Mouse (Mus musculus): ENCODE results near the gene 1700028P14Rik. TPM values are rescaled to one million over a fixed set of nuclear protein-coding genes. Genes with fewer than 3 reads are reported as not detected.

1700028P14Rik gene
- polyA plus RNA-seq, 1 experiment from 2014 or later = 3.1 TPM

DNA sequence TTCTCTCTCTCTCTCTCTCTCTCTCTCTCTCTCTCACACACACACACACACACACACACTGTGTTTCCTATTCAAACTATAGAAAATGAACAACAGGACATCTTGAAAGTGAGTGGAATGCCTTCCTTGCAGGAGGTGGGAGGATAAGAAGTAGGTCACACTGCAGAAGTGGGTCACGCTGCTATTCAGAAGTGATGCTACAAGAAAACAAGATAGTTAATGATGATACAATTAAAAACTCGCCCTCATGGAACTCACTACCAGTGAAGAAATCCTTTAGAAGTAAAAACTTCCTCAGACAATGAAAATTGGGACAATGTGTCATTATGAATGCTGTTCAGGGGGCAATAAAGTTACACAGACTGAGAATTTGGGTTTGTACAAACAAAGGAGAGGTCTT, 20.4 kb upstream of the 1700028P14Rik start:
- no peak for DNase-seq (ENCODE audit: low spot score)
- H3K27me3 ChIP-seq (ENCODE audit: control insufficient read depth, insufficient read depth, low read length) = no peaks in the 10 kb centered on the region
- no peak overlapping the region for H3K4me2 ChIP-seq (replicated peaks)
- H3K9ac ChIP-seq = no peak overlapping the region
- H3K4me3 ChIP-seq (replicated peaks; ENCODE audit: low read length) = no peak overlapping the region
- no peak overlapping the region for H3K27ac ChIP-seq
- no peaks in the 10 kb centered on the region for H3K36me3 ChIP-seq (replicated peaks; ENCODE audit: control insufficient read depth, insufficient read depth)
- H3K9me3 ChIP-seq (ENCODE audit: control insufficient read depth, low read length) = no peaks in the 10 kb centered on the region
- no peak for ATAC-seq (ENCODE audit: low FRiP score)
- 65% methylated on average over 2 of the region's 2 CpGs for WGBS
- no peaks in the 10 kb centered on the region for H3K4me1 ChIP-seq (replicated peaks; ENCODE audit: control insufficient read depth, insufficient read depth, low read length)

DNA sequence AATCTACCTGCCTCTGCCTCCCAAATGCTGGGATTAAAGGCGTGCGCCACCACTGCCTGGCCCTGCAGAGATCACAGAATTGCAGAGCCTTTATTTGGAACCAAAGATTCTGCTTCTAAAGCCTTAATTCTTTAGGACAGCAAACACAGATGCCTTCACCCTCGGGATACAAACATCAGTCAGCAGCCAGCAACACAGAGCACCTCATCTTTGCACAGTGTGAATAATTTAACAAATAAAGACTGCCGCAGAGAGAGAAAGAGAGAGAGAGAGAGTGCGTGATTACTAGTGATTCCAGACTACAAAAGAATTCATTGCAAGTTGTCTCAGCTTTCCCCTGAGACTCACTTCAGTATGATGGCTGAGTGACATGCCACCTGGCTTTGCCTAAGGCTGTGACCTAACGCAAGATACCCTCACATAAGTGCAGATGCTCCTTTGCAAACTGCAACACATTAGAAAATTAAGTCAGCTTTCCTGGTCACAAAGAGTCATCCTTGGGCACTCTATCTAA, 15.6 kb upstream of the 1700028P14Rik start:
- Histone ChIP-seq H3K4me1 (replicated peaks; ENCODE audit: control insufficient read depth, insufficient read depth, low read length) (no peaks in the 10 kb centered on the region), H3K36me3 (replicated peaks; ENCODE audit: control insufficient read depth, insufficient read depth) (no peaks in the 10 kb centered on the region), H3K27ac (no peak overlapping the region), H3K4me2 (replicated peaks) (no peak overlapping the region), H3K9me3 (ENCODE audit: control insufficient read depth, low read length) (no peaks in the 10 kb centered on the region), H3K9ac (no peak overlapping the region), H3K27me3 (ENCODE audit: control insufficient read depth, insufficient read depth, low read length) (no peaks in the 10 kb centered on the region), H3K4me3 (replicated peaks; ENCODE audit: low read length) (no peak overlapping the region)
- no peak for ATAC-seq (ENCODE audit: low FRiP score)
- WGBS = 50% methylated on average over 6 of the region's 6 CpGs
- DNase-seq (ENCODE audit: low spot score) = no peak

GRCm38 (mm10) chr19:23664083-23664482, 11.5 kb upstream of the 1700028P14Rik start:
- H3K9me3 ChIP-seq (ENCODE audit: control insufficient read depth, low read length) = no peaks in the 10 kb centered on the region
- no peak overlapping the region for H3K9ac ChIP-seq
- H3K4me2 ChIP-seq (replicated peaks) = no peak overlapping the region
- H3K27ac ChIP-seq = no peak overlapping the region
- no peak overlapping the region for H3K4me3 ChIP-seq (replicated peaks; ENCODE audit: low read length)
- no peaks in the 10 kb centered on the region for H3K27me3 ChIP-seq (ENCODE audit: control insufficient read depth, insufficient read depth, low read length)
- no peaks in the 10 kb centered on the region for H3K4me1 ChIP-seq (replicated peaks; ENCODE audit: control insufficient read depth, insufficient read depth, low read length)
- ATAC-seq (ENCODE audit: low FRiP score) (no peak), DNase-seq (ENCODE audit: low spot score) (no peak)
- 96% methylated on average over 7 of the region's 7 CpGs for WGBS
- no peaks in the 10 kb centered on the region for H3K36me3 ChIP-seq (replicated peaks; ENCODE audit: control insufficient read depth, insufficient read depth)

DNA sequence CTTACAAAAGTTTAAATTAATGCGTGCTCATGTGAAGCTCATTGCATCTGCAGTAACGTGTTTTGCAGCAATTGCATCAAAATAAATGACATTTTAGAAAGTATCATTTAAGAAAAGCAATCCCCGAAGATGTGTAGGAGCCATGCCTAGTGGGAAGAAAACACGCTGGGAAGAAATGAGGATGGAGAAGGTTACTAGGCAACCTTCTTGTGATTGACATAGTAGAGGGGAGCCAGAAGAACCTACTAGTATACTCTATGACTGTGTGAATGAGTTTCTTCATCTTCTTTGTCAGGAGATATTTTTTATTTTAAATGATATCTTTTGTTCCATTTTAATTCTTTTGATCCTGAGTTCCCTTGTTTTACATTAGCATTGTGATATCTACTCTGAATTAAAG, 5.7 kb upstream of the 1700028P14Rik start:
- WGBS = 78% methylated on average over 4 of the region's 4 CpGs
- no peak overlapping the region for H3K9ac ChIP-seq
- no peaks in the 10 kb centered on the region for H3K27me3 ChIP-seq (ENCODE audit: control insufficient read depth, insufficient read depth, low read length)
- DNase-seq (ENCODE audit: low spot score) (no peak), ATAC-seq (ENCODE audit: low FRiP score) (no peak)
- no peak overlapping the region for H3K4me2 ChIP-seq (replicated peaks)
- H3K9me3 ChIP-seq (ENCODE audit: control insufficient read depth, low read length) = no peaks in the 10 kb centered on the region
- no peaks in the 10 kb centered on the region for H3K36me3 ChIP-seq (replicated peaks; ENCODE audit: control insufficient read depth, insufficient read depth)
- no peak overlapping the region for H3K27ac ChIP-seq
- no peak overlapping the region for H3K4me3 ChIP-seq (replicated peaks; ENCODE audit: low read length)
- no peaks in the 10 kb centered on the region for H3K4me1 ChIP-seq (replicated peaks; ENCODE audit: control insufficient read depth, insufficient read depth, low read length)

DNA sequence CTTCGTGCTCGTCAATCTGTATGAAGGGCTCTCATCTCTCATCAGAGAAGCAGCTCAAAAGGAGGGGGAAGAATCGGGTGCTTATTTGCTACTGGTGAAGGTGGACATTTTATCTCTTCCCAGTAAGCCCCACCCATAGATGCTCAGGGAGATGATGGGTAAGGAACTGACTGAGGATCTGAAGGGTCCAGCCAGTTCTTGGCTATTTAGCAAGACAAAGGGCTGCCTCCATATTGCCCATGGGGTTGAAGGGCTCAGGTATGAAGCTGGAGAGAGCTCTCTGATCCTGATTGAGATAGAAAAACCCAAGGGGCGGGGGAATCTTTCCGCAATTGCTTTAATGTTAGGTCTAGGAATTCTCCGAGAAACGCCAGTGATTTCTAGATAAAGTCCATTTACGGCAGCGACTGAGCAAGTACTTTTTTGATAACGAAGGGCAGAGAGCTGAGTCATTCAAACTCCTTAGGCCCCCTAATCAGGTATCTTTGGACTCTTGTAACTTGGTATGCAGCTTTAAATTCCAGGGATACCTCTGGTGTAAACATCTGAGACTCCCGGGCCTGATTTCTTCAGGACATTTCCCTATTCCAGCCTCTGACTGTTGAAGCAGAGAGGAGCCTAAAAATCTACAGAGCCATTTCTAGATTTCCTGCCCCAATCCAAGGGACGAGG, 4.8 kb upstream of the 1700028P14Rik start:
- no peak overlapping the region for H3K4me2 ChIP-seq (replicated peaks)
- no peak overlapping the region for H3K4me3 ChIP-seq (replicated peaks; ENCODE audit: low read length)
- 78% methylated on average over 12 of the region's 12 CpGs for WGBS
- H3K36me3 ChIP-seq (replicated peaks; ENCODE audit: control insufficient read depth, insufficient read depth) = no peaks in the 10 kb centered on the region
- no peak for DNase-seq (ENCODE audit: low spot score)
- H3K9ac ChIP-seq = no peak overlapping the region
- ATAC-seq (ENCODE audit: low FRiP score) = no peak
- no peaks in the 10 kb centered on the region for H3K9me3 ChIP-seq (ENCODE audit: control insufficient read depth, low read length)
- no peak overlapping the region for H3K27ac ChIP-seq
- H3K4me1 ChIP-seq (replicated peaks; ENCODE audit: control insufficient read depth, insufficient read depth, low read length) = no peaks in the 10 kb centered on the region
- no peaks in the 10 kb centered on the region for H3K27me3 ChIP-seq (ENCODE audit: control insufficient read depth, insufficient read depth, low read length)

GRCm38 (mm10) chr19:23653154-23653553, 542 bp upstream of the 1700028P14Rik start:
- 92% methylated on average over 5 of the region's 5 CpGs for WGBS
- Histone ChIP-seq H3K36me3 (replicated peaks; ENCODE audit: control insufficient read depth, insufficient read depth) (no peaks in the 10 kb centered on the region), H3K9me3 (ENCODE audit: control insufficient read depth, low read length) (no peaks in the 10 kb centered on the region), H3K27me3 (ENCODE audit: control insufficient read depth, insufficient read depth, low read length) (no peaks in the 10 kb centered on the region), H3K4me2 (replicated peaks) (no peak overlapping the region), H3K9ac (no peak overlapping the region), H3K27ac (no peak overlapping the region), H3K4me3 (replicated peaks; ENCODE audit: low read length) (no peak overlapping the region), H3K4me1 (replicated peaks; ENCODE audit: control insufficient read depth, insufficient read depth, low read length) (no peaks in the 10 kb centered on the region)
- no peak for ATAC-seq (ENCODE audit: low FRiP score)
- no peak for DNase-seq (ENCODE audit: low spot score)

GRCm38 (mm10) chr19:23647308-23647707, 5.3 kb downstream of the 1700028P14Rik start:
- H3K27ac ChIP-seq = no peak overlapping the region
- no peak overlapping the region for H3K4me3 ChIP-seq (replicated peaks; ENCODE audit: low read length)
- no peak overlapping the region for H3K4me2 ChIP-seq (replicated peaks)
- H3K9ac ChIP-seq = no peak overlapping the region
- WGBS = 95% methylated on average over 7 of the region's 7 CpGs
- DNase-seq (ENCODE audit: low spot score) (no peak), ATAC-seq (ENCODE audit: low FRiP score) (no peak)
- no peaks in the 10 kb centered on the region for H3K4me1 ChIP-seq (replicated peaks; ENCODE audit: control insufficient read depth, insufficient read depth, low read length)
- H3K27me3 ChIP-seq (ENCODE audit: control insufficient read depth, insufficient read depth, low read length) = no peaks in the 10 kb centered on the region
- no peaks in the 10 kb centered on the region for H3K9me3 ChIP-seq (ENCODE audit: control insufficient read depth, low read length)
- no peaks in the 10 kb centered on the region for H3K36me3 ChIP-seq (replicated peaks; ENCODE audit: control insufficient read depth, insufficient read depth)

DNA sequence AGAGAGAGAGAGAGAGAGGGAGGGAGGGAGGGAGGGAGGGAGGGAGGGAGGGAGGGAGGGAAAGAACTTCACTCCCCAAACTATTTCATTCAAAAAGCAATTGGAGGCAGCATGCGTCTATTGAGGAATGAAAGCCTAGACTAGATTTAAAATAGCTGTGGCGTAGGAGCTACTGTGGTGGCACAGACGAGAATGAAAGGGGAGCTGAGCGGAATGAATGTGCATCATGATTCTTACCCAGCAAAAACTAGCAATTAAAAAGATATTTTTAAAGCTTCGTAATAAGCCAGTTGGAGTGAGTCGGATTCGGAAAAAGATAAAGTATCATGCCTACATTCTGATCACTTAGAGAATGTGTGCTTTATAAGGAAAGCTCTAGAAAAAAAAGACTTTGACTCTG, 7.3 kb downstream of the 1700028P14Rik start:
- Histone ChIP-seq H3K27ac (no peak overlapping the region), H3K4me1 (replicated peaks; ENCODE audit: control insufficient read depth, insufficient read depth, low read length) (no peaks in the 10 kb centered on the region), H3K4me2 (replicated peaks) (no peak overlapping the region), H3K9me3 (ENCODE audit: control insufficient read depth, low read length) (no peaks in the 10 kb centered on the region), H3K27me3 (ENCODE audit: control insufficient read depth, insufficient read depth, low read length) (no peaks in the 10 kb centered on the region), H3K9ac (no peak overlapping the region), H3K4me3 (replicated peaks; ENCODE audit: low read length) (no peak overlapping the region), H3K36me3 (replicated peaks; ENCODE audit: control insufficient read depth, insufficient read depth) (no peaks in the 10 kb centered on the region)
- DNase-seq (ENCODE audit: low spot score) (no peak), ATAC-seq (ENCODE audit: low FRiP score) (no peak)
- 69% methylated on average over 7 of the region's 7 CpGs for WGBS

DNA sequence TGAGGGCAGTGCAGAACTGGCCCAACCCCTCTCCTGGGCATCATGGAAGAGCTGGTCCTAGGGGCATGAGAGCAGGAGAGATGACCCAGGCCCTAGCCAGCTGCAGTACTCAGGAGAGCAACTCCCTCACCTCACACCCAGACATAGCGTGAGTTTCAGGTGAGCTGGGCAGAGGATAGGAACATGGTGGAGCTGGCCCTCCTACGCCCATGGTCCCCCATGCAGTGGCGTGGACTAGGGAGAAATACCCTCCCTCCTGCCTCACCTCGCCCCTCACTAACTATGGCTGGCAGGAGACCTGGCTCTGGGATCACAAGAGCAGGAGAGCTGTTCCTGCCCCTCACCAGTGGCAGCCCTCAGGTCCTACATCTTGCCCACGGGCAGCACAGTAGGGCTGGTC, 8.8 kb downstream of the 1700028P14Rik start:
- H3K4me3 ChIP-seq (replicated peaks; ENCODE audit: low read length) = no peak overlapping the region
- DNase-seq (ENCODE audit: low spot score) = no peak
- no peak overlapping the region for H3K27ac ChIP-seq
- H3K4me1 ChIP-seq (replicated peaks; ENCODE audit: control insufficient read depth, insufficient read depth, low read length) = no peaks in the 10 kb centered on the region
- no peaks in the 10 kb centered on the region for H3K9me3 ChIP-seq (ENCODE audit: control insufficient read depth, low read length)
- H3K27me3 ChIP-seq (ENCODE audit: control insufficient read depth, insufficient read depth, low read length) = no peaks in the 10 kb centered on the region
- no peak for ATAC-seq (ENCODE audit: low FRiP score)
- H3K4me2 ChIP-seq (replicated peaks) = no peak overlapping the region
- H3K9ac ChIP-seq = no peak overlapping the region
- H3K36me3 ChIP-seq (replicated peaks; ENCODE audit: control insufficient read depth, insufficient read depth) = no peaks in the 10 kb centered on the region
- WGBS = 88% methylated on average over 5 of the region's 5 CpGs

- WGBS = 15% methylated on average over 5 of the region's 5 CpGs
- H3K36me3 ChIP-seq (replicated peaks; ENCODE audit: control insufficient read depth, insufficient read depth) = no peaks in the 10 kb centered on the region
- ATAC-seq (ENCODE audit: low FRiP score) = no peak
- no peak overlapping the region for H3K4me3 ChIP-seq (replicated peaks; ENCODE audit: low read length)
- H3K4me1 ChIP-seq (replicated peaks; ENCODE audit: control insufficient read depth, insufficient read depth, low read length) = no peaks in the 10 kb centered on the region
- no peaks in the 10 kb centered on the region for H3K9me3 ChIP-seq (ENCODE audit: control insufficient read depth, low read length)
- H3K9ac ChIP-seq = no peak overlapping the region
- no peaks in the 10 kb centered on the region for H3K27me3 ChIP-seq (ENCODE audit: control insufficient read depth, insufficient read depth, low read length)
- no peak overlapping the region for H3K4me2 ChIP-seq (replicated peaks)
- DNase-seq (ENCODE audit: low spot score) = no peak
- no peak overlapping the region for H3K27ac ChIP-seq
These were observed 15.8 kb downstream of the 1700028P14Rik start for GRCm38 (mm10) chr19:23636786-23637185.

Data from hindbrain, embryonic 14.5 days (tissue).